Mouse (Mus musculus): ENCODE measurements around the gene Dexi. TPM values are rescaled to one million over a fixed set of nuclear protein-coding genes. Genes with fewer than 3 reads are reported as not detected.

The Dexi gene
- polyA plus RNA-seq, 1 experiment from 2014 or later, result 3.5 TPM

DNA sequence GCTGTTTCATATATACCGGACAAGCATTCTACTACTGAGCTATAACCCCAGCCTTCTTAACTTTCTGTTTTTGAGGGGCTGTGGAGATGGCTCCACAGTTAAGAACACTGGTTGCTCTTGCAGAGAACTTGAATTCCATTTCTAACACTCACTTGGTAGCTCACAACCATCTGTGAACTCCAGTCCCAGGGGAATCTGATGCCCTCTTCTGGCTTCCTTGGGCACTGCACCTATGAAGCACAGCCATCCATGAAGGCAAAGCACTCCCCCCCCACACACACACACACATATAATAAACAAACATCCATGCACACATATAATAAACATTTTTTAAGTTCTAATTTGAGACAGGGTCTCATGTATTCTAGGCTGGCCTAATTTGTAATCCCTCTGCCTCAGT, 20.0 kb downstream of the Dexi start:
- WGBS (ENCODE audit: insufficient replicate concordance), result 67% methylated on average over 1 of the region's 1 CpGs

DNA sequence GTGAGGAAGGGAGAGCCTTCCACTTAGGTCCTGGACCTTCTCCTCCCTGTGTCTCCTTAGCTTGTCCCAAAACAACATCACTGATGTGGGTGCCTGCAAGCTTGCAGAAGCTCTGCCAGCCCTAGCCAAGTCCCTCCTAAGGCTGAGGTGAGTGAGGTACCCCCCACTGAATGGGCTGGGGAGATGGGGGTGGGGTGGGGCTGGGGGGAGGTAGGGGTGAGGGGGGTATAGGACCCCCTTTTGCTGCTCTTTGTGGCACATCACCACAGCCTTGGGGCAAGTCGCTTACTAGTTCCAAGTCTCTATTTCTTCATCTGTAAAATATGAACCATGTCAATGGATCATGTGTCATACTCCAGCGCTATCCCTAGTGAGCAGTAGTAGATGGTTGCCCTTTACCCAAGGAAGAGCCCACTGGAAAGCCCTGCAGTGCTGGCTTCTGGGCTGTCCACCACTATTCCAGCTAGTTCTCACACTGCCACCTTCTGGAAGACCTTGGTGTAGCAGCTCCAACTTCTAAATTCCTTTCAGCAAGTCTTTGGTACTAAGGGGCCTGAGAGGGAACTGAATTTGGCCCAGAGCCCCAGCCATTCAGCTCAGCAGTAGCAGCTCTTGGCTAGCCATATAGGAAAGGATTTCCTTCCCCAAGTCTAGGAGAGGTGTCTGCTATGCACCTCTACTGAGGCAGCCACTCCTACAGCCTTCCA, 21.8 kb downstream of the Dexi start:
- Histone ChIP-seq H3K4me3 (replicated peaks) (no peak overlapping the region), H3K27me3 (no peaks in the 10 kb centered on the region), H3K9ac (no peak overlapping the region), H3K27ac (no peak overlapping the region), H3K4me1 (replicated peaks) (peaks cover 7% of the 10 kb centered on the region), H3K9me3 (replicated peaks) (no peaks in the 10 kb centered on the region), H3K36me3 (no peaks in the 10 kb centered on the region), H3K4me2 (no peak overlapping the region)
- ATAC-seq (ENCODE audit: low read depth) (no peak), DNase-seq (peak; percentile 40)
- WGBS (ENCODE audit: insufficient replicate concordance), result 33% methylated on average over 2 of the region's 2 CpGs

More for the DNA sequence above, 20.0 kb downstream of the Dexi start:
- DNase-seq (peak; percentile 27), ATAC-seq (ENCODE audit: low read depth) (no peak)
- no peak overlapping the region for H3K4me3 ChIP-seq (replicated peaks)
- H3K9me3 ChIP-seq (replicated peaks), result no peaks in the 10 kb centered on the region
- no peaks in the 10 kb centered on the region for H3K36me3 ChIP-seq
- H3K9ac ChIP-seq, result no peak overlapping the region
- no peak overlapping the region for H3K4me2 ChIP-seq
- H3K27ac ChIP-seq, result no peak overlapping the region
- H3K4me1 ChIP-seq (replicated peaks), result peaks cover 7% of the 10 kb centered on the region
- no peaks in the 10 kb centered on the region for H3K27me3 ChIP-seq

DNA sequence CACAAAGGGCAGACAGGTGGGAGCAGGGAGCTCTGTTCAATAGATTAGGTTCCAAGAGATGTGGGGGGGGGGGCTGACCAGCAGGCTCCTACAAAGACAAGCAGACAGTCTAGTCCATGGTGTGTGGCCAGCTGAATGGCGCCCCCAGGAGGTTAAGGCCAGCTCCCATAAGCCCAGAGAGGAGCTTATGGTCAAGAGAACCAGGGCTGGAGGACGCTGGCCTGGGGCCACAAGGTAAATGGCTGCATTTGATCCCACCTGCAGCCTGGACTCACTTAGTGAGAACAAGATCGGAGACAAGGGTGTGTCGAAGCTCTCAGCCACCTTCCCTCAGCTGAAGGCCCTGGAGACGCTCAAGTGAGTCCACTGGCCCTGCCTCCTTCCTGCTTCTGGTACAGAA, 24.8 kb downstream of the Dexi start:
- Histone ChIP-seq H3K36me3 (no peaks in the 10 kb centered on the region), H3K4me2 (no peak overlapping the region), H3K27me3 (no peaks in the 10 kb centered on the region), H3K27ac (no peak overlapping the region), H3K4me1 (replicated peaks) (no peaks in the 10 kb centered on the region), H3K4me3 (replicated peaks) (no peak overlapping the region), H3K9ac (no peak overlapping the region), H3K9me3 (replicated peaks) (no peaks in the 10 kb centered on the region)
- ATAC-seq (ENCODE audit: low read depth), result no peak
- 39% methylated on average over 5 of the region's 5 CpGs for WGBS (ENCODE audit: insufficient replicate concordance)
- DNase-seq, result no peak

DNA sequence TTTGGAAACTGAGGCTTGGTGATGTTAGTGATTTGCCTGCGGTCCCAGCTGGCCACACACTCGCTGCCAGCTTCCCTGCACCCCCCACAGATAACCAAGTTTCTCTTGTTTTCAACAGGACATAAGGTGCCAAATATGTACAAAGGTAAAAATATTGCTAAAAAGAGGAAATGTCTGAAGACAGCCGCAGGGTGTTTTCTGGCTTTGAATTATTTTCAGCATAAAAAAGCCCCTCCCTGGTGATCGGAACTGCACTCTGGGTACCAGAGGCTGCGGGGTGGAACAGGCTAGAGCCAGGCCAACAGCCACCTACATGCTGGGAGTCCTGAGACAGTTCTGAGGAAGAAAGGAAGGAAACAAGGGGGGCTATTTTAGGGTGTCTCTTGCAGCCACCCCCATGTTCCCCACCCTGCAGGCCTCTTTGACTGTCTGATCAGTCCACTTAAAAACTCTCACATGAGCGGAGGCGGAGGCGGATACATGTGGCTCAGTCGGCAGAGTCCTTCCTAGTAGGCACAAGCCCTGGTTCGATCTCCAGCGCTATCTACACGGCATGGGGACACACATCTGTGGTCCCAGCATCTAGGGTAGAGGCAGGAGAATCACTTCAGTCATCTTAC, 26.8 kb downstream of the Dexi start:
- Histone ChIP-seq H3K4me3 (replicated peaks) (no peak overlapping the region), H3K4me2 (no peak overlapping the region), H3K27me3 (0 out of 2 replicates have a peak, but pooled peaks cover 5% of the 10 kb centered on the region), H3K9ac (no peak overlapping the region), H3K27ac (no peak overlapping the region), H3K9me3 (replicated peaks) (no peaks in the 10 kb centered on the region), H3K36me3 (no peaks in the 10 kb centered on the region), H3K4me1 (replicated peaks) (no peaks in the 10 kb centered on the region)
- DNase-seq (no peak), ATAC-seq (ENCODE audit: low read depth) (no peak)
- WGBS (ENCODE audit: insufficient replicate concordance), result 66% methylated on average over 12 of the region's 12 CpGs

DNA sequence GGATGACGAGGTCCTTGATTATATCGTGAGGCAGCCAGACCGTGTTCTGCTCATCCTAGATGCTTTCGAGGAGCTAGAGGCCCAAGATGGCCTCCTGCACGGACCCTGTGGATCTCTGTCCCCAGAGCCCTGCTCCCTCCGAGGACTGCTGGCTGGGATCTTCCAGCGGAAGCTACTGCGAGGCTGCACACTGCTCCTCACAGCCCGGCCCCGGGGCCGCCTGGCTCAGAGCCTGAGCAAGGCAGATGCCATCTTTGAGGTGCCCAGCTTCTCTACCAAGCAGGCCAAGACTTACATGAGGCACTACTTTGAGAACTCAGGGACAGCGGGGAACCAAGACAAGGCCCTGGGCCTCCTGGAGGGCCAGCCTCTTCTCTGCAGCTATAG, 31.7 kb downstream of the Dexi start:
- Histone ChIP-seq H3K36me3 (no peaks in the 10 kb centered on the region), H3K4me3 (replicated peaks) (no peak overlapping the region), H3K9ac (no peak overlapping the region), H3K27ac (no peak overlapping the region), H3K4me1 (replicated peaks) (no peaks in the 10 kb centered on the region), H3K4me2 (no peak overlapping the region), H3K27me3 (0 out of 2 replicates have a peak, but pooled peaks cover 5% of the 10 kb centered on the region), H3K9me3 (replicated peaks) (no peaks in the 10 kb centered on the region)
- ATAC-seq (ENCODE audit: low read depth) (no peak), DNase-seq (no peak)
- 70% methylated on average over 12 of the region's 12 CpGs for WGBS (ENCODE audit: insufficient replicate concordance)

DNA sequence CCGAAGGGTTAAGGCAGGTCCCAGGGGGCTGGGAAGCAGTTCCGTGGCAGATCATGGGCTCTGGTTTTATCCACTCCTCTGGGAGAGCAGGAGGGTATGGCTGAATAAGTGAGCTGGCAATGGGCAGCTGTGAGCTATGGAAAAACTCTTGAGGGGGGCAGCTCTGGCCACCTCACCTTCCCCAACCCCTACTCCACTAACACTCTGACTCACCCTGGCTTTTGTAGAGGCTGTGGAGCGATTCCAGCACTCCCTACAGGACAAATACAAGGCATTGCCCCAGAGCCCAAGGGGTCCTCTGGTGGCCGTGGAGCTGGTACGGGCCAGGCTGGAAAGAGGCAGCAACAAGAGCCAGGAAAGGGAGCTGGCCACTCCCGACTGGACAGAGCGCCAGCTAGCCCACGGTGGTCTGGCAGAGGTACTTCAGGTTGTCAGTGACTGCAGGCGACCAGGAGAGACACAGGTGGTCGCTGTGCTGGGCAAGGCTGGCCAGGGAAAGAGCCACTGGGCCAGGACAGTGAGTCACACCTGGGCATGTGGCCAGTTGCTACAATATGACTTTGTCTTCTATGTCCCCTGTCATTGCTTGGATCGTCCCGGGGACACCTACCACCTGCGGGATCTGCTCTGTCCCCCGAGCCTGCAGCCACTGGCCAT, 32.2 kb downstream of the Dexi start:
- ATAC-seq (ENCODE audit: low read depth) (no peak), DNase-seq (no peak)
- Histone ChIP-seq H3K9ac (no peak overlapping the region), H3K27me3 (0 out of 2 replicates have a peak, but pooled peaks cover 5% of the 10 kb centered on the region), H3K36me3 (no peaks in the 10 kb centered on the region), H3K27ac (no peak overlapping the region), H3K4me1 (replicated peaks) (no peaks in the 10 kb centered on the region), H3K4me3 (replicated peaks) (no peak overlapping the region), H3K9me3 (replicated peaks) (no peaks in the 10 kb centered on the region), H3K4me2 (no peak overlapping the region)
- 48% methylated on average over 14 of the region's 14 CpGs for WGBS (ENCODE audit: insufficient replicate concordance)

- no peak for ATAC-seq (ENCODE audit: low read depth)
- Histone ChIP-seq H3K4me3 (replicated peaks) (no peak overlapping the region), H3K4me1 (replicated peaks) (no peaks in the 10 kb centered on the region), H3K36me3 (no peaks in the 10 kb centered on the region), H3K4me2 (no peak overlapping the region), H3K27me3 (0 out of 2 replicates have a peak, but pooled peaks cover 5% of the 10 kb centered on the region), H3K27ac (no peak overlapping the region), H3K9ac (no peak overlapping the region), H3K9me3 (replicated peaks) (no peaks in the 10 kb centered on the region)
- 41% methylated on average over 6 of the region's 6 CpGs for WGBS (ENCODE audit: insufficient replicate concordance)
- DNase-seq, result no peak
These were observed 34.2 kb downstream of the Dexi start for GRCm38 (mm10) chr16:10508691-10509090.

- H3K36me3 ChIP-seq, result no peaks in the 10 kb centered on the region
- no peaks in the 10 kb centered on the region for H3K9me3 ChIP-seq (replicated peaks)
- 58% methylated on average over 4 of the region's 4 CpGs for WGBS (ENCODE audit: insufficient replicate concordance)
- H3K4me2 ChIP-seq, result no peak overlapping the region
- peaks cover 9% of the 10 kb centered on the region; the same call in 1 of the 2 replicates for H3K27me3 ChIP-seq
- H3K27ac ChIP-seq, result no peak overlapping the region
- H3K4me3 ChIP-seq (replicated peaks), result no peak overlapping the region
- H3K4me1 ChIP-seq (replicated peaks), result no peaks in the 10 kb centered on the region
- DNase-seq, result no peak
- no peak for ATAC-seq (ENCODE audit: low read depth)
- no peak overlapping the region for H3K9ac ChIP-seq
These were observed 35.4 kb downstream of the Dexi start for GRCm38 (mm10) chr16:10507445-10507844.

DNA sequence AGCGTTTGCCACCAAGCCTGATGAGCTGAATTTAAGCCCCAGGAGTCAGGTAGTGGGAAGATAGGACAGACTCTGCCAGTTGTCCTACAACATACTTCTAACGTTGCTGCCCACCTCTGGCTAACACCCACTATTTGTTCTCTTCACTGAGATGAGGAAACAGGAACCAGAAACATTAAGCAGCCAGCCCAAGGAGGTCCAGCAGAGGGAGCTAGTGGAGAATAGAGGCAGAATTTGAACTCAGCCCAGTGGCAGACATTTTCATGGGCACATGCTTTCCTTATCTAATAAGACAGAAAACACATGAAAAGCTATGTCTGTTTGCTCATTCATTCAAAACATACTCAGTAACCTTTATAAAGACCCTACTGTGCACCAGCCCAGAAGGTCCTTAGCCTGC, 39.8 kb downstream of the Dexi start:
- 45% methylated on average over 2 of the region's 2 CpGs for whole genome bisulfite sequencing (ENCODE audit: insufficient replicate concordance)
- no peak overlapping the region for H3K4me2 ChIP-seq
- no peaks in the 10 kb centered on the region for H3K36me3 ChIP-seq
- DNase-seq, result no peak
- H3K27me3 ChIP-seq, result peaks cover 6% of the 10 kb centered on the region; the same call in 1 of the 2 replicates
- no peak overlapping the region for H3K9ac ChIP-seq
- H3K9me3 ChIP-seq (replicated peaks), result no peaks in the 10 kb centered on the region
- no peak for ATAC-seq (ENCODE audit: low read depth)
- no peak overlapping the region for H3K4me3 ChIP-seq (replicated peaks)
- no peak overlapping the region for H3K27ac ChIP-seq
- H3K4me1 ChIP-seq (replicated peaks), result no peaks in the 10 kb centered on the region

- Histone ChIP-seq H3K36me3 (no peaks in the 10 kb centered on the region), H3K27ac (no peak overlapping the region), H3K9ac (no peak overlapping the region), H3K27me3 (peaks cover 6% of the 10 kb centered on the region; the same call in 1 of the 2 replicates), H3K9me3 (replicated peaks) (no peaks in the 10 kb centered on the region), H3K4me1 (replicated peaks) (no peaks in the 10 kb centered on the region), H3K4me3 (replicated peaks) (no peak overlapping the region), H3K4me2 (no peak overlapping the region)
- ATAC-seq (ENCODE audit: low read depth) (no peak), DNase-seq (no peak)
- 12% methylated on average over 8 of the region's 8 CpGs for WGBS (ENCODE audit: insufficient replicate concordance)
These were observed 41.0 kb downstream of the Dexi start for GRCm38 (mm10) chr16:10501865-10502264.

- no peaks in the 10 kb centered on the region for H3K4me1 ChIP-seq (replicated peaks)
- H3K9ac ChIP-seq, result no peak overlapping the region
- no peak overlapping the region for H3K4me3 ChIP-seq (replicated peaks)
- DNase-seq (no peak), ATAC-seq (ENCODE audit: low read depth) (no peak)
- peaks cover 6% of the 10 kb centered on the region; the same call in 1 of the 2 replicates for H3K27me3 ChIP-seq
- no peak overlapping the region for H3K27ac ChIP-seq
- no peaks in the 10 kb centered on the region for H3K9me3 ChIP-seq (replicated peaks)
- no peaks in the 10 kb centered on the region for H3K36me3 ChIP-seq
- WGBS (ENCODE audit: insufficient replicate concordance), result 44% methylated on average over 1 of the region's 1 CpGs
- H3K4me2 ChIP-seq, result no peak overlapping the region
These were observed 43.7 kb downstream of the Dexi start for GRCm38 (mm10) chr16:10499122-10499521.
